Mouse (Mus musculus) urinary bladder, postnatal 10 days (tissue): ENCODE measurements around the gene Abcb11.

ENCODE experiments used
- DNase-seq: peaks from one replicate; pipeline ENCODE4 v3.0.0; 2022; ENCODE audit warnings: low spot score

Abcb11 gene

DNA sequence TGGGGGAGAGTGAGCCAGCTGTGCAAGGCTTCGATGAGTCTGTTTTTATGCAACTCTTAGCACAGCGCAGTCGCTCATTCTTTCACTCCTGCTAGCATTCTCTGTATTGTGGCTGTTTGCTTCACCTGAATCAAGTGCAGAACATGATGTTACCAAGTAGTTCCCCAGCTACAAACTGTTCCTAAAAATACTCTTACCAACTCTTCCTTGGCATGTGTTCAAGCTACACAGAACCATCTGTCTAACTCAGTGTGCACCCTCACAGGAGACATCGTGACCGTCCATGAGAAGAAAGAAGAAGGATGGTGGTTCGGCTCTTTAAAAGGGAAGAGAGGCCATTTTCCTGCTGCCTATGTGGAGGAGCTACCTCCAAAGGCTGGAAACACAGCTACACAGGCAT lies 153.7 kb downstream of the Abcb11 start:
- no peak for DNase-seq
